Mouse (Mus musculus) left cerebral cortex, adult 2 months (tissue): ENCODE data around the gene Iqck. TPM values are rescaled to one million over a fixed set of nuclear protein-coding genes. Genes with fewer than 3 reads are reported as not detected.
A peak's percentile ranks its signal among the peaks of the same experiment; 100 is the strongest.

Experiments
- DNase-seq, 2 experiments: peaks; one replicate each; pipeline ENCODE4 v3.0.0; 2021 to 2022; ENCODE audit warnings: low spot score in 2 of 2, mixed read lengths in 1 of 2; ENCODE audit errors: extremely low spot score in 1 of 2
- H3K27ac ChIP-seq: fragments of 200-600 bp; 2 replicates; pipeline ENCODE4 v1.8.1; 2022
- H3K4me3 ChIP-seq: fragments of 200-600 bp; 2 replicates; pipeline ENCODE4 v1.8.1; 2022
- CTCF ChIP-seq: fragments of 200-600 bp; IDR thresholded peaks from 2 replicates; pipeline ENCODE4 v1.8.1; 2022; ENCODE audit warnings: antibody characterized with exemption, mild to moderate bottlenecking, moderate library complexity
- intact Hi-C: fragments of 180-260 bp; cut with DNase I; formaldehyde crosslinking; loops from one replicate; pipeline ENCODE4 v1.15.1; 2025
- total RNA-seq, 2 experiments: library from RNA; stranded (reverse); gene quantifications; 2 replicates each; pipeline ENCODE4 v1.2.3; 2021

Iqck gene
- total RNA-seq, 2 experiments from 2014 or later = 3.7 to 4.3 TPM

GRCm38 (mm10) chr7:118925547-118925946 lies 70.0 kb downstream of the Iqck start:
- TF ChIP-seq CTCF = no peak
- intact Hi-C loops = loop anchor here (5.0 kb wide), 1 partner anchor 52 kb away; no protein-coding TSS in a partner anchor
- no peak for DNase-seq
- Histone ChIP-seq H3K4me3 (no peak overlapping the region), H3K27ac (no peak overlapping the region; the same call in 1 of the 2 replicates)

GRCm38 (mm10) chr7:118926516-118927260 lies 71.1 kb downstream of the Iqck start:
- intact Hi-C loops = loop anchor here (2.0 to 5.0 kb wide), 2 partner anchors 51 to 66 kb away; no protein-coding TSS in a partner anchor
- peak in 1 of 2 experiments; percentile 22 for DNase-seq
- Histone ChIP-seq H3K27ac (no peak overlapping the region), H3K4me3 (no peak overlapping the region)
- no peak for TF ChIP-seq CTCF

- DNase-seq = no peak
- Histone ChIP-seq H3K4me3 (no peak overlapping the region), H3K27ac (no peak overlapping the region)
- no peak for TF ChIP-seq CTCF
- intact Hi-C loops = loop anchor here (2.0 to 5.0 kb wide), 2 partner anchors 50 to 66 kb away; no protein-coding TSS in a partner anchor
Observed at GRCm38 (mm10) chr7:118927279-118927678, 71.7 kb downstream of the Iqck start.

GRCm38 (mm10) chr7:118928316-118928715 lies 72.8 kb downstream of the Iqck start:
- no peak for TF ChIP-seq CTCF
- no peak for DNase-seq
- intact Hi-C loops = loop anchor here (5.0 kb wide), 1 partner anchor 49 kb away; no protein-coding TSS in a partner anchor
- Histone ChIP-seq H3K4me3 (no peak overlapping the region), H3K27ac (no peak overlapping the region)

- no peak for DNase-seq
- no peak for TF ChIP-seq CTCF
- intact Hi-C loops = loop anchor here (5.0 kb wide), 1 partner anchor 48 kb away; no protein-coding TSS in a partner anchor
- Histone ChIP-seq H3K27ac (no peak overlapping the region), H3K4me3 (no peak overlapping the region)
Observed at GRCm38 (mm10) chr7:118928916-118929315, 73.4 kb downstream of the Iqck start.

- intact Hi-C loops = loop anchor here (5.0 kb wide), 1 partner anchor 48 kb away; no protein-coding TSS in a partner anchor
- peak overlapping the region; percentile 9; the same call in 1 of the 2 replicates for H3K27ac ChIP-seq
- DNase-seq = peak; percentile 24 to 37
- H3K4me3 ChIP-seq = no peak overlapping the region
- TF ChIP-seq CTCF = no peak
Observed at GRCm38 (mm10) chr7:118929601-118930311, 74.2 kb downstream of the Iqck start.

GRCm38 (mm10) chr7:118931502-118932395 lies 76.2 kb downstream of the Iqck start:
- no peak overlapping the region for H3K27ac ChIP-seq
- no peak for DNase-seq

GRCm38 (mm10) chr7:118935306-118935705 lies 79.8 kb downstream of the Iqck start:
- no peak for TF ChIP-seq CTCF
- intact Hi-C loops = no loop called here
- H3K27ac ChIP-seq = no peak overlapping the region
- no peak overlapping the region for H3K4me3 ChIP-seq
- no peak for DNase-seq

More at GRCm38 (mm10) chr7:118931502-118932395, 76.2 kb downstream of the Iqck start:
- no peak overlapping the region for H3K4me3 ChIP-seq
- no peak for TF ChIP-seq CTCF
- intact Hi-C loops = no loop called here

- intact Hi-C loops = no loop called here
- no peak overlapping the region for H3K4me3 ChIP-seq
- H3K27ac ChIP-seq = no peak overlapping the region
- no peak for TF ChIP-seq CTCF
- no peak for DNase-seq
Observed at GRCm38 (mm10) chr7:118936844-118937243, 81.3 kb downstream of the Iqck start.

- TF ChIP-seq CTCF = no peak
- DNase-seq = no peak
- intact Hi-C loops = no loop called here
- Histone ChIP-seq H3K4me3 (no peak overlapping the region), H3K27ac (no peak overlapping the region)
Observed at GRCm38 (mm10) chr7:118937469-118938387, 82.2 kb downstream of the Iqck start.
